Mouse (Mus musculus) ES-E14 (cell line): ENCODE measurements around the gene Tbc1d10b. TPM values are rescaled to one million over a fixed set of nuclear protein-coding genes. Genes with fewer than 3 reads are reported as not detected.

Experiments
- DNase-seq: peaks from one replicate; pipeline ENCODE4 v3.0.0-alpha.2; 2013; ENCODE audit warnings: low read depth, low spot score
- H3K27ac ChIP-seq: 2 replicates; pipeline ENCODE4 v1.5.1; 2012; ENCODE audit warnings: low read depth, mild to moderate bottlenecking, low read length, moderate library complexity, mixed read lengths; ENCODE audit not compliant: poor library complexity, insufficient read depth, severe bottlenecking
- H3K36me3 ChIP-seq: 2 replicates; pipeline ENCODE4 v1.6.1; 2012; ENCODE audit warnings: mild to moderate bottlenecking, low read length, moderate library complexity, mixed read lengths; ENCODE audit not compliant: control insufficient read depth, poor library complexity, insufficient read depth, severe bottlenecking
- H3K4me1 ChIP-seq, 2 experiments: fragments of 150-350 bp in 1 of 2; sonication (generic) in 1 of 2; 2 replicates each; pipeline ENCODE4 v1.6.1; 2012; ENCODE audit warnings: low read length in 2 of 2, mild to moderate bottlenecking in 1 of 2, mixed read lengths in 1 of 2; ENCODE audit not compliant: control insufficient read depth in 2 of 2, insufficient read depth in 2 of 2, poor library complexity in 1 of 2
- H3K4me3 ChIP-seq, 2 experiments: fragments of 150-350 bp in 1 of 2; sonication (generic) in 1 of 2; 2 replicates each; pipeline ENCODE4 v1.5.1; 2012; ENCODE audit warnings: low read length in 2 of 2, low read depth in 1 of 2, mild to moderate bottlenecking in 1 of 2, mixed read lengths in 1 of 2; ENCODE audit not compliant: insufficient read depth in 1 of 2, poor library complexity in 1 of 2, severe bottlenecking in 1 of 2
- H3K9ac ChIP-seq: 2 replicates; pipeline ENCODE4 v1.6.1; 2012; ENCODE audit warnings: low read depth, mild to moderate bottlenecking, low read length, mixed read lengths; ENCODE audit not compliant: poor library complexity, insufficient read depth, severe bottlenecking
- H3K9me3 ChIP-seq: fragments of 150-350 bp; sonication (generic); 2 replicates; pipeline ENCODE4 v1.6.1; 2012; ENCODE audit warnings: low read depth, mild to moderate bottlenecking, low read length; ENCODE audit not compliant: control insufficient read depth, insufficient read depth
- CHD2 ChIP-seq: IDR thresholded peaks from 2 replicates; pipeline ENCODE4 v1.6.1; 2014; ENCODE audit warnings: mild to moderate bottlenecking, low read depth, low read length, inconsistent platforms
- HCFC1 ChIP-seq: IDR thresholded peaks from 2 replicates; pipeline ENCODE4 v1.6.1; 2012; ENCODE audit warnings: low read length, inconsistent platforms, borderline replicate concordance; ENCODE audit not compliant: insufficient read depth
- MAFK ChIP-seq: IDR thresholded peaks from 2 replicates; pipeline ENCODE4 v1.6.1; 2014; ENCODE audit warnings: mild to moderate bottlenecking, low read depth, low read length, inconsistent platforms; ENCODE audit not compliant: insufficient read depth
- ZC3H11A ChIP-seq: IDR thresholded peaks from 2 replicates; pipeline ENCODE4 v1.6.1; 2012; ENCODE audit warnings: low read depth, mild to moderate bottlenecking, inconsistent platforms, low read length, borderline replicate concordance
- ZNF384 ChIP-seq: IDR thresholded peaks from 2 replicates; pipeline ENCODE4 v1.6.1; 2012; ENCODE audit warnings: low read depth, low read length, inconsistent platforms
- in situ Hi-C, 2 experiments: fragments of 600-800 bp; cut with MboI; formaldehyde crosslinking; loops; one replicate each; pipeline ENCODE4 v1.15.1; 2025; ENCODE audit warnings: low sequenced_read_pairs in 2 of 2, inconsistent platforms in 1 of 2; ENCODE audit not compliant: unreplicated experiment in 2 of 2
- total RNA-seq: library from RNA; depleted of rRNA; stranded (reverse); fragments of 300-350 nt; gene quantifications from 2 replicates; pipeline ENCODE4 v1.2.3, GENCODE M21; 2012

Gene Tbc1d10b
- total RNA-seq, 1 experiment = 63.3 TPM

GRCm38 (mm10) chr7:127223515-127224478 is 15.5 kb upstream of the Tbc1d10b start:
- Histone ChIP-seq H3K36me3 (peaks cover 2% of the 10 kb centered on the region; the same call in 1 of the 2 replicates), H3K27ac (peak overlapping the region; percentile 86), H3K4me3 (no peak overlapping the region; a peak in 2 of 4 replicates), H3K9me3 (no peaks in the 10 kb centered on the region), H3K4me1 (peaks cover 7 to 16% of the 10 kb centered on the region in 2 experiments; a peak in 3 of 4 replicates), H3K9ac (peak overlapping the region; percentile 57)
- DNase-seq = no peak
- no peak for TF ChIP-seq CHD2
- peak; percentile 87 for TF ChIP-seq MAFK
- 0 out of 2 replicates have a peak, but pooled peaks have one; percentile 8 for TF ChIP-seq ZNF384
- in situ Hi-C loops = no loop called here

- Histone ChIP-seq H3K4me3 (no peak overlapping the region; a peak in 1 of 4 replicates), H3K9me3 (no peaks in the 10 kb centered on the region), H3K27ac (peak overlapping the region; percentile 86), H3K36me3 (peaks cover 2% of the 10 kb centered on the region; the same call in 1 of the 2 replicates), H3K4me1 (peaks cover 10 to 20% of the 10 kb centered on the region in 2 experiments; a peak in 3 of 4 replicates), H3K9ac (no peak overlapping the region)
- in situ Hi-C loops = no loop called here
- TF ChIP-seq HCFC1 = no peak
- no peak for TF ChIP-seq ZNF384
- no peak for TF ChIP-seq CHD2
- no peak for TF ChIP-seq ZC3H11A
- TF ChIP-seq MAFK = no peak
- no peak for DNase-seq
Measured at GRCm38 (mm10) chr7:127223106-127223505, 14.8 kb upstream of the Tbc1d10b start.

GRCm38 (mm10) chr7:127220440-127220839 is 12.2 kb upstream of the Tbc1d10b start:
- TF ChIP-seq ZNF384 = no peak
- no peak for TF ChIP-seq HCFC1
- TF ChIP-seq MAFK = no peak
- no peak for TF ChIP-seq CHD2
- no peak for TF ChIP-seq ZC3H11A

GRCm38 (mm10) chr7:127218670-127219069 is 10.4 kb upstream of the Tbc1d10b start:
- Histone ChIP-seq H3K27ac (peak overlapping the region; percentile 30; the same call in 1 of the 2 replicates), H3K4me3 (peak overlapping the region in 1 of 2 experiments; percentile 55; a peak in 2 of 4 replicates), H3K9ac (peak overlapping the region; percentile 67; the same call in 1 of the 2 replicates), H3K4me1 (peaks cover 20 to 21% of the 10 kb centered on the region in 2 experiments), H3K36me3 (peaks cover 18% of the 10 kb centered on the region), H3K9me3 (no peaks in the 10 kb centered on the region)
- no peak for DNase-seq
- in situ Hi-C loops = no loop called here
- TF ChIP-seq CHD2 (no peak), HCFC1 (no peak), MAFK (no peak), ZC3H11A (no peak), ZNF384 (no peak)

More at GRCm38 (mm10) chr7:127220440-127220839, 12.2 kb upstream of the Tbc1d10b start:
- no peak for DNase-seq
- Histone ChIP-seq H3K27ac (no peak overlapping the region), H3K4me1 (peaks cover 14 to 21% of the 10 kb centered on the region in 2 experiments), H3K4me3 (no peak overlapping the region), H3K9me3 (no peaks in the 10 kb centered on the region), H3K9ac (no peak overlapping the region), H3K36me3 (peaks cover 5% of the 10 kb centered on the region; the same call in 1 of the 2 replicates)
- in situ Hi-C loops = no loop called here
